Mouse (Mus musculus) left cerebral cortex, postnatal 14 days (tissue): Measurements from ENCODE around the gene E2f4. TPM values are rescaled to one million over a fixed set of nuclear protein-coding genes. Genes with fewer than 3 reads are reported as not detected.
"Not testable (repeated sequence)": the region's sequence is repeated elsewhere in the genome, so short reads cannot be mapped to it uniquely, and the experiment has no call there.

Source experiments
- DNase-seq, 2 experiments: peaks; one replicate each; pipeline ENCODE4 v3.0.0; 2021 to 2022; ENCODE audit warnings: low spot score in 2 of 2, mixed read lengths in 1 of 2
- intact Hi-C: fragments of 180-260 bp; cut with DNase I; formaldehyde crosslinking; loops from one replicate; pipeline ENCODE4 v1.15.1; 2025
- total RNA-seq, 2 experiments: library from RNA; stranded (reverse); gene quantifications; 2 replicates each; pipeline ENCODE4 v1.2.3; 2021

Gene E2f4
- total RNA-seq, 2 experiments from 2014 or later, result 31.5 to 32.1 TPM

DNA sequence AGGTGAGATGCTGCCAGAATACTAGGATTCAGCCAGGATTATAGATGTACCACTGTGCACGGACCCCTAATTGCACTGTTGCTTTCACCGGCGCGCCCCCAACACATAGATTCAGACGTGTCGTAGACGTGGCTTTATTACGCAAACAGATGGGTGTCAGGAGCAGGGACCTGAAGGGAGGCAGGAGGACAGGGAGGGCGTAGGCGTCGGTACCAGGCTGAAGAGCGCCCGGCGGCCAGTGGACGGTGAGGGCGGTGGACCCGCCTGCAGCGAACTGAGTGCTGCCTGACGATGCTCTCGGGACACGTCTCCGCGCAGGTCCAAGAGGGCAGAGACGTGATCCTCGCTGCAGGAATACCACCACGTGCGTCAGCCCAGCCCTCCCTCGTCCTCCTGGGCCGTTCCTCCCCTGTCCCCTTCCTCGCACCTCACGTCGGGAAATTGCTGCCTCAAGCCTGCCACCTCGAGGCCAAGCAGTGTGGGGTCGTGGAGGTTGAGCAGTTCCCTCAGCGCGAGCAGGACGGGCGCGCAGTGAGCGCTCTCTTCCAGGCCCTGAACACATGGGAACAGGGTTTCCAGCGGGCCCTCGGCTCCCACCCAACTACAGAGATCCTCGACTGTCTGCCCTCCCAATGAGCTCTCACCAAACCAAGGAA, 7.5 kb upstream of the E2f4 start, which contains the start of gene 4931428F04Rik:
Gene 4931428F04Rik, minus strand, starts transcription at position 60 of the 656 bp plus-strand sequence.
- intact Hi-C loops, result loop anchor here (5.0 kb wide), 2 partner anchors 633 to 648 kb away; partner anchors contain the start of gene Ciao2b
- DNase-seq, result peak in 1 of 2 experiments; percentile 61

DNA sequence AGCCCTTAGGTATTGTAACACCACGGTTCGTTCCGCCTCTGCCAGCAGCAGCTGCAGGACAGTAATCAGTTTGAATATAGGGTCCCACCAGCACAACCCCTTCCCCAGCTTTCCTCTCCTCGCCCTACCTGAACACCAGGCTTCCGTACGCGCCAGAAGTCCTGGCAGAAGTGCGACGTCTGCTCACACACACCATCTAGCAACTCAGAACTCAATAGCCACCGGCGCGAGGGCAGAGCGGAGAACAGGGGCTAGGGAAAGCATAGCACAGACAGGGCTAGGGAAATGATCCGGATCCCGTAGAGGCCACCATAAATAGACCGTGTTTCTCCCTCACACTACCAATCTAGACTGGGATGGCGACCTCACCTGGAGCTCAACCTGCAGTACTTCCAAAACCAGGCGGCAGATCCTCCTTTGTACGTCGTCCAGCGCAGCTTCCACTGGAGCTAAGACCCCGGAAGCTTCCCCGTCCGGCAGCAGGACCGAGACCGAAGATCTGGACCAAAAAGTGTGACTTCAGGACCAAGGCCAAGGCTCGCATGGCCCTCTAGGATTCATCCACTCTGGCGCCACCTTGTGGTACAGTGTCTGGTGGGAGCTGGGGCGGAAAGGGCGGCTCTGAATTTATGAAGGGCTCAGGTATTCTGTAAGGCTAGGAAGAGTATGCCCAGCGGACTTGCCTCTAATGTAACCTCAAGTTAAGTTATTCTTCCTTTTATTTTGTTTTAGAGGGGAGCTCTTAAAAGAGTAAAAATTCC, 6.7 kb upstream of the E2f4 start:
- intact Hi-C loops, result loop anchor here (5.0 kb wide), 1 partner anchor 633 kb away; no protein-coding TSS in a partner anchor
- peak; percentile 70 to 79 for DNase-seq

GRCm38 (mm10) chr8:105291364-105291763, 6.1 kb upstream of the E2f4 start:
- intact Hi-C loops, result loop anchor here (5.0 kb wide), 1 partner anchor 634 kb away; no protein-coding TSS in a partner anchor
- not testable (repeated sequence) for DNase-seq

GRCm38 (mm10) chr8:105291802-105292201, 5.7 kb upstream of the E2f4 start:
- DNase-seq, result not testable (repeated sequence)
- intact Hi-C loops, result loop anchor here (5.0 kb wide), 1 partner anchor 635 kb away; no protein-coding TSS in a partner anchor

DNA sequence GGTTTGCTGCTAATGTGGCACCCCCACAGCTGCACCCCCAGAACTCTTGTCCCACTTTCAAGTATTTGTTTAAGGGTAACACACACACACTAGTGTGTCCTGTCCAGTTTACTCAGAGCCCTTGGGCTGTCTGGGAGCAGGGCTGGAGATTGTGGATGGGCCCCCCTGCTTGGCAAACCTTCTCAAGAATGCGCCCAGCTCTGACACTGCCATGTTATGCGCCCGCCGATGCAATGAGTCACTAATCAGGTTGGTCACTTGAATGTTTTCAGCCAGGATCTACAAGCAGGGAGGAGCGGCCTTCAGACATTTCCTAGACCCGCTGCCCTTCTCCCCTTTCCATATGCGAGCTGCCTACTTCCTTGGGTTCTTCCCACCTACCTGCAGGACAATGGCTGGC, 5.0 kb upstream of the E2f4 start:
- intact Hi-C loops, result loop anchor here (5.0 kb wide), 1 partner anchor 635 kb away; no protein-coding TSS in a partner anchor
- no peak for DNase-seq

DNA sequence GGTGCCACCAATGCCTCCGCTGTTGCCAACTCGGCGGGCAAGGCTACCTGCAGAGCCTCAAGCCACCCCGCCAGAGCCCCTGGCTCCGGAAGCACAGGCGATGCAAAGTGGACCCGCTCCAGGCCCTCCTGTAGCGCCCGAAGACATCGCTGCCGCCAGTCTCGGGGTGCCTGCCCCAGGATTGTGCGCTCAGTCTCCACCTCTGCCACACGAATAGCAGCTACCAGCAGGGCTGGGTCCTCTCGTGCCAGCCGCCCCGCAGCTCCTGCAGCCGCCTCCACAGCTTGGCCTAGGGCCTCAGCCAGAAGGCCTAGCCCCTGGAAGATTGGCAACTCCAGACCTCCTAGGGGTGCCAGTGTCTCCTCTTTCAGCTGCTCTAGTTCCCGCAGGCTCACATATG, 4.1 kb upstream of the E2f4 start:
- no peak for DNase-seq
- intact Hi-C loops, result loop anchor here (5.0 kb wide), 1 partner anchor 636 kb away; no protein-coding TSS in a partner anchor

GRCm38 (mm10) chr8:105294776-105295175, 2.7 kb upstream of the E2f4 start:
- intact Hi-C loops, result loop anchor here (5.0 kb wide), 1 partner anchor 637 kb away; no protein-coding TSS in a partner anchor
- DNase-seq, result no peak

DNA sequence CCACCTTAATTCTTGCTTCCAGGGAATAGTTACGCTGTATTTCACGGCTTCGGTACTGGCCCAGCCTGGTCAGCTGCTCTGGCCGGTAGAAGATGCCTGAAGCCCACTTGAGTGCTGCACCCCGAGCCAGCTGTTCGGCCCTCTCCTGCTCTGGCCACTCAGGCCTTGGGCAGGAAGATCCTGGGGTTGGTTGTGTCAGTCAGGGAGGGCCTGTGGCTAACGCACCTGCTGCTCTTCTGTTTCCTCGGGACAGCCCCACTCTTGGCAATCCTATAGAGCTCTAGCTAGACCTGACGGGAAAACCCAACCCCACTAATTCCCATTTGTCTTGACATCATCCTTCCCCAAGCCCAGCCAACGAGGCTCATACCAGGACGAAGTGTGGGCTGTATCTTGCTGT, 2.2 kb upstream of the E2f4 start:
- no peak for DNase-seq
- intact Hi-C loops, result no loop called here

- DNase-seq, result no peak
- intact Hi-C loops, result no loop called here
These were observed 1.4 kb upstream of the E2f4 start, which contains the start of gene Exoc3l for GRCm38 (mm10) chr8:105295895-105296573. Gene Exoc3l, minus strand, starts transcription at chr8:105296101.

DNA sequence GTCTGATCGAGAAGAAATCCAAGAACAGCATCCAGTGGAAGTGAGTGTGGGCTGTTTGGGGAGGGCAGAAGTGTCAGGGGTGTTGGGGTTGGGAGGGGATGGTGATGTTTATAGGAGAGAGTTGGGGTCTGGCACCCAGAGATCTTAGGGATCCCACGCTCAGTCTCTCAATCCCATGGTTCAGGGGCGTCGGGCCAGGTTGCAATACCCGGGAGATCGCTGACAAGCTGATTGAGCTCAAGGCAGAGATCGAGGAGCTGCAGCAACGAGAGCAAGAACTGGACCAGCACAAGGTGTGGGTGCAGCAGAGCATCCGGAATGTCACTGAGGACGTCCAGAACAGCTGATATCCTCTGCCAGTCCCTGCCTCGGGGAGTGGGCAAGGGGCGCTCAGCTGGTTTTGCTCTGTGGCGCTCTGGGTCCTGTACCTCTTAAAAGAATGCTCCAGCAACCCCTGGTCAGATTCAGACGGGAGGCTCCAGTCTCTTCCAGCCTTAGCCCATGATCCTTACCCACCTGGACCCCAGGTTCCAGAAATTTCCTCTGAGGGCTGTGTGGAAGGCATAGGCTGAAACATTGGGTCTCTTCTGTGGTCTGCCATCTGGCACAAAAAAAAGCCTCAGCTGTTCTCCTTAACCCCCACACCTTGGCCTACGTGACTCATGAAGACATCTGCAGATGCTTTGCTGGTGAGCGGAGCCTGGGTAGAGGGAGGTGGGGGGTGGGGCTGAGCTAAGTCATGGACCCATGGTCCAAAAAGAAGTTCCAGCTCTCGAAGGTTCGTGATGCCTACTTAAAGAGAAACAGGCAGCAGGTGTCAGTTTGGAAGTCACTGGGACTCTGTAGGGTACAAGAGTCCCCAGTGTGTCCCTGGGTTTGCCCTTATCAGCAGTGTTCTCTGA, 1.1 kb downstream of the E2f4 start:
- intact Hi-C loops, result no loop called here
- no peak for DNase-seq

GRCm38 (mm10) chr8:105299962-105300361, 2.5 kb downstream of the E2f4 start:
- no peak for DNase-seq
- intact Hi-C loops, result no loop called here

DNA sequence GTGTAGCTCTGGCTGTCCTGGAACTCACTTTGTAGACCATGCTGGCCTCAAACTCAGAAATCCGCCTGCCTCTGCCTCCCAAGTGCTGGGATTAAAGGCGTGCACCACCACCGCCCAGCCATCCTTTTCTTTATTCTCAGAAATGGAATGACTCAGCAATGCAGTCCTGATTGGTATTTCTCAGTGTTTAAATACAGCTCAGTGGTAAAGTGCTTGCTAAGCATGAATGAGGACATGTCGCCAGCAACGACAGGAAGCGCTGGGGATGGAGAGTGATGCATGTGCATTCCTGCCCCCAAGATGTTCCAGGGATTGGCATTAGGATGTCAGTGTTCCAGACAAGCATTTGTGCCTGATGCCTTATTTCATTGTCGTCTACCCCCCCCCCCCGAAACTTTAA, 5.9 kb downstream of the E2f4 start:
- no peak for DNase-seq
- intact Hi-C loops, result no loop called here

DNA sequence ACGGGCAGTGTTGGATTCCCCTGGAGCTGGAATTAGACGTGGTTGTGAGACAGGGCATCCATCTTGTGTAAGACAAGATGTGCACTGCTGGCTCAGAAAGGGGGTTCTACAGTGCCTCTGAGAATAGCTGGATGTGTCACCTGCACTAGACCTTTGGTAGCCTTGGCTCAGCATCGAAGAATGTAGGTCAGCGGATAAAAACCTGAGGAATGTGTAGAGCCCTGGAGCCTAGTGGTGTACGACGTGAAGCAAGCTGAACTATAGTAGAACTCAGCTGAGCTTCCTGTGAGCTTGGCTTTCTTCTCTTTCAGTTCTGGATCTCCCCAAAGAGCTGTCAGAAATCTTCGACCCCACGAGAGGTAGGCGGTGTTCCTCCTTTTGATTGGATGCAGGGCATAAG, 6.4 kb downstream of the E2f4 start:
- intact Hi-C loops, result no loop called here
- no peak for DNase-seq

DNA sequence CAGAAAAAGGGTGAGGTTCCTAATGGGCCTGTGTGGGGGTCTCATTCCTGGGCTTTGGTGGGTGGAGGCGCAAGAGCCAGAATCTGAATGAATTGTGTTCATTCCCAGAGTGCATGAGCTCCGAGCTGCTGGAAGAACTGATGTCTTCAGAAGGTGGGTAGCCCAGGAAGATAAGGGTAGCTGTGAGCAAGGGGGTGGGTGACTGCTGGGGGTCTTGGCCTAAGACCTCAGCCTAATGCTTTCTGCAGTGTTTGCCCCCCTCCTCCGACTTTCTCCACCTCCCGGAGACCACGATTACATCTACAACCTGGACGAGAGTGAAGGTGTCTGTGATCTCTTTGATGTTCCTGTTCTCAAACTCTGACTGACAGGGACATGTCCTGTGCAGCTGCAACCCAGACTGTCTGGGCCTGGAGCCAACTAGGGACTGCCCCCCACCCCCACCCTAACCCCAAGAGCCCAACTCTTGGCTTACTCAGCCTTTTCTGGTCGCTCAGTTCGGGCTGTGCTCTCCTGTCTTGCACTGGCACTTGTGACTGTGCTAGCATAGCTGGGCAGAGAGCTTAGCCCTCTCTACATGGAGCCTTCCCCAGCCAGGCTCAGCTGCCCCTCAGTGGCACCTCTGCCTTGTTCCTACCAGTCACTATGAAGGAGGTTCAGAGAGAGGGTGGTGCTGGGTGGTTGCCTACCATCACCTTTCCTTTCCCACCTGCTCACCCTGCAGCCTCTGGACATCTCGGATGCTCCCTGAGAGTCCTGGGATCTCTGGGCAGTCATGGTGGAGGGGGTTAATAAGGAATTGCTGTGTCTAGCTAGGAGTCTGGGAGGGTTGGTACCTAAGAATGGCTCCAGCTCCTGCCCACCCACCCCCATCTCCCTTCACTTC, 7.1 kb downstream of the E2f4 start:
- intact Hi-C loops, result no loop called here

DNA sequence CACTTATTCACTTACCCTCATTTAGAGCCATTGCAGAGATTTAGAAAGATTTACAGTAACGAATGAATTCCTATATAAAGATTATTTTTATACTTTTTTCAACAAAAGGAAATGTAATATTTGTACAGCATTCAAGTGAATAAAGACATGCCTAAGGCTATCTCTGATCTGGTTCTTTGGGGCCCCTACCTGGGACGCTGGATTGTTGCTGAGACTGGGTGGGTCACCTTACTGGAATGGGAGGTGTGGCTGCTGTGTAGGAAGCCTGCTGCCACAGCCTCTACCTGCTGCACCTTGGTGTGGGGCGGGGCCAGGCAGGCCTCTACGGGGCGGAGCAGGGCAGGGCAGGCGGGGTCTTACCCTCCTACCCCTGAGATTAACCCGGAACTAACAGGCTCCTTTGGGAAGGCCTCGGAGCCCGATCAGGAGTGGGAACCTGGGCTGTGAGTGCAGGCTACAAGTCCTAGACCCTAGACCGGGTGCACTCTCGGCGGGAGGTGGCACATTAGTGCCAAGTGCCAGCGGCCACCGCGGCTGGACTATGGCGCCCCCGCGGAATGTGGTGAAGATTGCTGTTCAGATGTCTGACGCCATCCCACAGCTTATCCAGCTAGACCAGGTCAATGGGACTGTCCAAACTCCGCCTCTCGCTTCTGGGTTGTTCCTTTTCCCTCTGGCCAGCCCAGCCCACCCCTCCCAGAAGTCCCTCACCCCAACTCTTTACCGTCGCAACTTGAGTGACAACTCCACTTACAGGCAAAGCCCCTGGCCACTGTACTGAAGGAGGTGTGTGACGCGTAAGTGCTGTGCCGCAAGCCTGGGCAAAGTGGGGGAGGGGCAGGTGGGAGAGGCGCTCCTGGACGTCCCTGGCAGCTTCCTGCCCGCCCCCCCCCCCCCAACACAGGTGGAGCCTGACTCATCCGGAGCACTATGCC, 8.0 kb downstream of the E2f4 start, which contains the start of gene Elmo3:
Gene Elmo3, plus strand, starts transcription at position 391 of the 935 bp plus-strand sequence.
- DNase-seq, result peak; percentile 65 to 72
- intact Hi-C loops, result no loop called here

More for the DNA sequence above, 7.1 kb downstream of the E2f4 start:
- DNase-seq, result no peak

GRCm38 (mm10) chr8:105306146-105306691, 8.8 kb downstream of the E2f4 start:
- intact Hi-C loops, result no loop called here
- DNase-seq, result peak in 1 of 2 experiments; percentile 62
